Mouse (Mus musculus) layer of hippocampus, adult 11-12 months (tissue): ENCODE results near the gene Agtpbp1.

Source experiments
- DNase-seq: peaks from one replicate; pipeline ENCODE4 v3.0.0; 2022; ENCODE audit warnings: low spot score

Agtpbp1 gene

GRCm38 (mm10) chr13:59572549-59572948 lies 12.5 kb downstream of the Agtpbp1 start:
- DNase-seq = peak; percentile 67

GRCm38 (mm10) chr13:59571107-59571506 lies 13.9 kb downstream of the Agtpbp1 start:
- DNase-seq = no peak

GRCm38 (mm10) chr13:59565945-59566520 lies 19.0 kb downstream of the Agtpbp1 start:
- no peak for DNase-seq

- no peak for DNase-seq
These were observed 20.1 kb downstream of the Agtpbp1 start for GRCm38 (mm10) chr13:59564923-59565322.

- no peak for DNase-seq
These were observed 20.5 kb downstream of the Agtpbp1 start for GRCm38 (mm10) chr13:59564505-59564904.

GRCm38 (mm10) chr13:59562471-59562870 lies 22.6 kb downstream of the Agtpbp1 start:
- no peak for DNase-seq

- DNase-seq = no peak
These were observed 26.3 kb downstream of the Agtpbp1 start for GRCm38 (mm10) chr13:59558776-59559175.

- DNase-seq = peak; percentile 91
These were observed 27.6 kb downstream of the Agtpbp1 start for GRCm38 (mm10) chr13:59557185-59557985.

GRCm38 (mm10) chr13:59556670-59557069 lies 28.4 kb downstream of the Agtpbp1 start:
- DNase-seq = peak; percentile 43

GRCm38 (mm10) chr13:59555613-59556192 lies 29.3 kb downstream of the Agtpbp1 start:
- no peak for DNase-seq

- peak; percentile 23 for DNase-seq
These were observed 30.1 kb downstream of the Agtpbp1 start for GRCm38 (mm10) chr13:59554772-59555505.

- no peak for DNase-seq
These were observed 32.3 kb downstream of the Agtpbp1 start for GRCm38 (mm10) chr13:59552751-59553150.

- no peak for DNase-seq
These were observed 32.7 kb downstream of the Agtpbp1 start for GRCm38 (mm10) chr13:59552286-59552685.

GRCm38 (mm10) chr13:59549318-59549798 lies 35.7 kb downstream of the Agtpbp1 start:
- DNase-seq = no peak

- DNase-seq = no peak
These were observed 37.3 kb downstream of the Agtpbp1 start for GRCm38 (mm10) chr13:59547716-59548115.

- DNase-seq = no peak
These were observed 37.9 kb downstream of the Agtpbp1 start for GRCm38 (mm10) chr13:59547091-59547490.

GRCm38 (mm10) chr13:59542411-59542810 lies 42.6 kb downstream of the Agtpbp1 start:
- DNase-seq = no peak

- no peak for DNase-seq
These were observed 45.0 kb downstream of the Agtpbp1 start for GRCm38 (mm10) chr13:59540030-59540429.

GRCm38 (mm10) chr13:59538661-59539060 lies 46.4 kb downstream of the Agtpbp1 start:
- DNase-seq = no peak

- no peak for DNase-seq
These were observed 48.4 kb downstream of the Agtpbp1 start for GRCm38 (mm10) chr13:59536631-59537030.

GRCm38 (mm10) chr13:59535746-59536145 lies 49.3 kb downstream of the Agtpbp1 start:
- no peak for DNase-seq

- no peak for DNase-seq
These were observed 50.7 kb downstream of the Agtpbp1 start for GRCm38 (mm10) chr13:59534301-59534700.
